Mouse (Mus musculus): ENCODE measurements around the gene Chga. TPM values are rescaled to one million over a fixed set of nuclear protein-coding genes. Genes with fewer than 3 reads are reported as not detected.

Gene Chga
- polyA plus RNA-seq (2015; fragmentation: Nextera tagmentation; extraction: Ambion mirVana) = 165 and 194 TPM in 2 replicates

GRCm38 (mm10) chr12:102554721-102555516, at the start of gene Chga:
Gene Chga (plus strand): TSS chr12:102554969.
- Histone ChIP-seq H3K27ac (ENCODE audit: low read length) (peak within 1 kb of the TSS; percentile 86), H3K4me3 (ENCODE audit: low read depth, low read length) (peak within 1 kb of the TSS; percentile 86), H3K4me2 (ENCODE audit: low read length) (peak within 1 kb of the TSS; percentile 96), H3K4me1 (ENCODE audit: control insufficient read depth, insufficient read depth, low read length) (peaks cover 15% of the 10 kb centered on the region), H3K9me3 (replicated peaks; ENCODE audit: control insufficient read depth, low read length, poor library complexity, severe bottlenecking) (no peaks in the 10 kb centered on the region), H3K27me3 (ENCODE audit: control insufficient read depth, insufficient read depth, low read depth, low read length) (no peaks in the 10 kb centered on the region), H3K9ac (ENCODE audit: low read depth, low read length) (peak within 1 kb of the TSS; percentile 92), H3K36me3 (ENCODE audit: control insufficient read depth, insufficient read depth, low read length) (no peaks in the 10 kb centered on the region)
- WGBS = 2% methylated on average over 48 of the region's 48 CpGs
- ATAC-seq = peak; percentile 90

GRCm38 (mm10) chr12:102505131-102505713, 49.5 kb upstream of the Chga start:
- no peak for ATAC-seq
- no peaks in the 10 kb centered on the region for H3K9me3 ChIP-seq (replicated peaks; ENCODE audit: control insufficient read depth, low read length, poor library complexity, severe bottlenecking)
- 73% methylated on average over 9 of the region's 9 CpGs for WGBS
- no peaks in the 10 kb centered on the region for H3K27me3 ChIP-seq (ENCODE audit: control insufficient read depth, insufficient read depth, low read depth, low read length)
- no peaks in the 10 kb centered on the region for H3K4me1 ChIP-seq (ENCODE audit: control insufficient read depth, insufficient read depth, low read length)
- no peak overlapping the region for H3K4me3 ChIP-seq (ENCODE audit: low read depth, low read length)
- no peak overlapping the region for H3K4me2 ChIP-seq (ENCODE audit: low read length)
- no peaks in the 10 kb centered on the region for H3K36me3 ChIP-seq (ENCODE audit: control insufficient read depth, insufficient read depth, low read length)
- no peak overlapping the region for H3K27ac ChIP-seq (ENCODE audit: low read length)
- no peak overlapping the region for H3K9ac ChIP-seq (ENCODE audit: low read depth, low read length)

GRCm38 (mm10) chr12:102505949-102506348, 48.8 kb upstream of the Chga start:
- Histone ChIP-seq H3K9me3 (replicated peaks; ENCODE audit: control insufficient read depth, low read length, poor library complexity, severe bottlenecking) (no peaks in the 10 kb centered on the region), H3K9ac (ENCODE audit: low read depth, low read length) (no peak overlapping the region), H3K27me3 (ENCODE audit: control insufficient read depth, insufficient read depth, low read depth, low read length) (no peaks in the 10 kb centered on the region), H3K36me3 (ENCODE audit: control insufficient read depth, insufficient read depth, low read length) (no peaks in the 10 kb centered on the region), H3K27ac (ENCODE audit: low read length) (no peak overlapping the region), H3K4me3 (ENCODE audit: low read depth, low read length) (no peak overlapping the region), H3K4me1 (ENCODE audit: control insufficient read depth, insufficient read depth, low read length) (no peaks in the 10 kb centered on the region), H3K4me2 (ENCODE audit: low read length) (no peak overlapping the region)
- ATAC-seq = no peak
- 89% methylated on average over 7 of the region's 7 CpGs for WGBS

GRCm38 (mm10) chr12:102511363-102511762, 43.4 kb upstream of the Chga start:
- no peaks in the 10 kb centered on the region for H3K9me3 ChIP-seq (replicated peaks; ENCODE audit: control insufficient read depth, low read length, poor library complexity, severe bottlenecking)
- no peak overlapping the region for H3K27ac ChIP-seq (ENCODE audit: low read length)
- 23% methylated on average over 3 of the region's 3 CpGs for WGBS

GRCm38 (mm10) chr12:102514151-102514550, 40.6 kb upstream of the Chga start:
- Histone ChIP-seq H3K4me1 (ENCODE audit: control insufficient read depth, insufficient read depth, low read length) (no peaks in the 10 kb centered on the region), H3K9ac (ENCODE audit: low read depth, low read length) (no peak overlapping the region), H3K27ac (ENCODE audit: low read length) (no peak overlapping the region), H3K9me3 (replicated peaks; ENCODE audit: control insufficient read depth, low read length, poor library complexity, severe bottlenecking) (no peaks in the 10 kb centered on the region), H3K27me3 (ENCODE audit: control insufficient read depth, insufficient read depth, low read depth, low read length) (no peaks in the 10 kb centered on the region), H3K4me2 (ENCODE audit: low read length) (no peak overlapping the region), H3K4me3 (ENCODE audit: low read depth, low read length) (no peak overlapping the region), H3K36me3 (ENCODE audit: control insufficient read depth, insufficient read depth, low read length) (no peaks in the 10 kb centered on the region)
- WGBS = 64% methylated on average over 6 of the region's 6 CpGs
- ATAC-seq = no peak

More at GRCm38 (mm10) chr12:102511363-102511762, 43.4 kb upstream of the Chga start:
- Histone ChIP-seq H3K4me2 (ENCODE audit: low read length) (no peak overlapping the region), H3K4me1 (ENCODE audit: control insufficient read depth, insufficient read depth, low read length) (no peaks in the 10 kb centered on the region), H3K9ac (ENCODE audit: low read depth, low read length) (no peak overlapping the region), H3K4me3 (ENCODE audit: low read depth, low read length) (no peak overlapping the region), H3K27me3 (ENCODE audit: control insufficient read depth, insufficient read depth, low read depth, low read length) (no peaks in the 10 kb centered on the region), H3K36me3 (ENCODE audit: control insufficient read depth, insufficient read depth, low read length) (no peaks in the 10 kb centered on the region)
- ATAC-seq = no peak

- H3K4me2 ChIP-seq (ENCODE audit: low read length) = no peak overlapping the region
- no peak overlapping the region for H3K4me3 ChIP-seq (ENCODE audit: low read depth, low read length)
- H3K27me3 ChIP-seq (ENCODE audit: control insufficient read depth, insufficient read depth, low read depth, low read length) = no peaks in the 10 kb centered on the region
- 65% methylated on average over 6 of the region's 6 CpGs for WGBS
- H3K36me3 ChIP-seq (ENCODE audit: control insufficient read depth, insufficient read depth, low read length) = no peaks in the 10 kb centered on the region
- H3K27ac ChIP-seq (ENCODE audit: low read length) = no peak overlapping the region
- no peak for ATAC-seq
- H3K4me1 ChIP-seq (ENCODE audit: control insufficient read depth, insufficient read depth, low read length) = no peaks in the 10 kb centered on the region
- H3K9me3 ChIP-seq (replicated peaks; ENCODE audit: control insufficient read depth, low read length, poor library complexity, severe bottlenecking) = no peaks in the 10 kb centered on the region
- no peak overlapping the region for H3K9ac ChIP-seq (ENCODE audit: low read depth, low read length)
Measured at GRCm38 (mm10) chr12:102514751-102515150, 40.0 kb upstream of the Chga start.

- H3K9ac ChIP-seq (ENCODE audit: low read depth, low read length) = no peak overlapping the region
- no peak overlapping the region for H3K4me3 ChIP-seq (ENCODE audit: low read depth, low read length)
- H3K4me1 ChIP-seq (ENCODE audit: control insufficient read depth, insufficient read depth, low read length) = no peaks in the 10 kb centered on the region
- no peak overlapping the region for H3K27ac ChIP-seq (ENCODE audit: low read length)
- no peaks in the 10 kb centered on the region for H3K27me3 ChIP-seq (ENCODE audit: control insufficient read depth, insufficient read depth, low read depth, low read length)
- no peak for ATAC-seq
- no peaks in the 10 kb centered on the region for H3K9me3 ChIP-seq (replicated peaks; ENCODE audit: control insufficient read depth, low read length, poor library complexity, severe bottlenecking)
- WGBS = 76% methylated on average over 4 of the region's 4 CpGs
- H3K4me2 ChIP-seq (ENCODE audit: low read length) = no peak overlapping the region
- no peaks in the 10 kb centered on the region for H3K36me3 ChIP-seq (ENCODE audit: control insufficient read depth, insufficient read depth, low read length)
Measured at GRCm38 (mm10) chr12:102516151-102516550, 38.6 kb upstream of the Chga start.

GRCm38 (mm10) chr12:102517647-102518046, 37.1 kb upstream of the Chga start:
- H3K4me3 ChIP-seq (ENCODE audit: low read depth, low read length) = no peak overlapping the region
- H3K9me3 ChIP-seq (replicated peaks; ENCODE audit: control insufficient read depth, low read length, poor library complexity, severe bottlenecking) = no peaks in the 10 kb centered on the region
- no peaks in the 10 kb centered on the region for H3K27me3 ChIP-seq (ENCODE audit: control insufficient read depth, insufficient read depth, low read depth, low read length)
- H3K27ac ChIP-seq (ENCODE audit: low read length) = no peak overlapping the region
- H3K36me3 ChIP-seq (ENCODE audit: control insufficient read depth, insufficient read depth, low read length) = no peaks in the 10 kb centered on the region
- no peak overlapping the region for H3K9ac ChIP-seq (ENCODE audit: low read depth, low read length)
- WGBS = 71% methylated on average over 13 of the region's 13 CpGs
- 0 out of 2 replicates have a peak, but pooled peaks cover 4% of the 10 kb centered on the region for H3K4me1 ChIP-seq (ENCODE audit: control insufficient read depth, insufficient read depth, low read length)
- no peak for ATAC-seq
- no peak overlapping the region for H3K4me2 ChIP-seq (ENCODE audit: low read length)
